Mouse (Mus musculus) heart, embryonic 16.5 days (tissue): ENCODE data around the gene Olfr967. TPM values are rescaled to one million over a fixed set of nuclear protein-coding genes. Genes with fewer than 3 reads are reported as not detected.

Experiments used
- ATAC-seq: fragments of 200-750 bp; cut with Nextera tagmentation; replicated peaks from 2 replicates; pipeline ENCODE4 v1.8.0; 2017; ENCODE audit warnings: moderate number of reproducible peaks; ENCODE audit not compliant: insufficient read depth, low FRiP score; ENCODE audit errors: extremely low read depth
- H3K27ac ChIP-seq: fragments of 300-500 bp; sonication (generic); 2 replicates; pipeline ENCODE4 v1.5.1; 2014; ENCODE audit warnings: mild to moderate bottlenecking, low read length, control low read depth, moderate library complexity
- H3K27me3 ChIP-seq: fragments of 300-500 bp; sonication (generic); 2 replicates; pipeline ENCODE4 v1.6.1; 2014; ENCODE audit warnings: low read length, mixed read lengths; ENCODE audit not compliant: control insufficient read depth, insufficient read depth
- H3K36me3 ChIP-seq: fragments of 300-500 bp; sonication (generic); 2 replicates; pipeline ENCODE4 v1.6.1; 2014; ENCODE audit not compliant: control insufficient read depth, insufficient read depth
- H3K4me1 ChIP-seq: fragments of 300-500 bp; sonication (generic); 2 replicates; pipeline ENCODE4 v1.6.1; 2014; ENCODE audit warnings: low read length, mixed read lengths; ENCODE audit not compliant: control insufficient read depth, insufficient read depth
- H3K4me2 ChIP-seq: fragments of 300-500 bp; sonication (generic); 2 replicates; pipeline ENCODE4 v1.6.1; 2014; ENCODE audit warnings: low read depth, mild to moderate bottlenecking, control low read depth, low read length
- H3K4me3 ChIP-seq: fragments of 300-500 bp; sonication (generic); 2 replicates; pipeline ENCODE4 v1.5.1; 2014; ENCODE audit warnings: mild to moderate bottlenecking, control low read depth, low read length
- H3K9ac ChIP-seq: fragments of 300-500 bp; sonication (generic); 2 replicates; pipeline ENCODE4 v1.6.1; 2014; ENCODE audit warnings: low read length, control low read depth
- H3K9me3 ChIP-seq: fragments of 300-500 bp; sonication (generic); replicated peaks from 2 replicates; pipeline ENCODE4 v1.6.1; 2016; ENCODE audit warnings: low read length; ENCODE audit not compliant: control insufficient read depth
- WGBS: fragments of 180-500 bp; shearing (Covaris S2); extraction: QIAGEN DNeasy Blood & Tissue Kit; methylation state at CpG from one replicate; pipeline ENCODE4 v1.1.7; 2014; 5-methylcytosine and 5-hydroxymethylcytosine counted together
- polyA plus RNA-seq: library from polyadenylated mRNA; unstranded; fragments of >200 nt; fragmentation: Nextera tagmentation; extraction: Ambion mirVana; gene quantifications from 2 replicates; pipeline ENCODE4 v1.2.1, GENCODE M21; 2015

The Olfr967 gene
- polyA plus RNA-seq, 1 experiment from 2014 or later = not detected

DNA sequence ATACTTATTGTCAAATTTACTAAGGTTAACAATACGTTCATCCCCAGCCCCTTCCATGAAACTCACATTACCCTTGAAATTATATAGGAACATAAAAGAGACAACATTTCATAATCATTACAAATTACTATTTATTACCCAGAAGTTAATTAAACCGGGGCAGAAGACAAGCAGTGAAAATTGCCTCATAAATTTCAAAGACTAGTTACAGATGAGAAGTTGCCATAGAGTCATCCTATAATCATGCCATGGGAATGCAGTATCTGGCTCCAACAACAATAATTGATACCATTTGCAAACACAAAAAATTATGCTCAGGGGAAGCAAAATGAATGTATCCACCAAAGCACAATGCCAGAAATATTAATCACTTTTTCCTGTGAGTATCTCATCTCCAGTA lies 44.5 kb downstream of the Olfr967 start, which contains the start of gene Olfr969:
Gene Olfr969 (plus strand): TSS at position 388 of the 400 bp plus-strand sequence.
- ATAC-seq = no peak
- H3K4me3 ChIP-seq = no peak within 1 kb of the TSS
- no peak within 1 kb of the TSS for H3K4me2 ChIP-seq
- WGBS = 63% methylated on average over 2 of the region's 2 CpGs
- H3K9ac ChIP-seq = no peak within 1 kb of the TSS
- H3K27me3 ChIP-seq = no peaks in the 10 kb centered on the region
- no peak within 1 kb of the TSS for H3K27ac ChIP-seq
- H3K9me3 ChIP-seq = no peaks in the 10 kb centered on the region
- no peaks in the 10 kb centered on the region for H3K36me3 ChIP-seq
- H3K4me1 ChIP-seq = no peaks in the 10 kb centered on the region

Other genes with a start within 250 kb of the Olfr967 start
- gene Olfr957, start 230.4 kb upstream of the Olfr967 start, polyA plus RNA-seq = not detected in 2 replicates
- gene Olfr958, start 192.2 kb upstream of the Olfr967 start, polyA plus RNA-seq = not detected in 2 replicates
- not detected in 2 replicates for gene Olfr959, start 170.7 kb upstream of the Olfr967 start, polyA plus RNA-seq
- 8.0 and 8.4 TPM in 2 replicates for gene AW551984, start 141.8 kb upstream of the Olfr967 start, polyA plus RNA-seq
- gene Olfr148, start 135.6 kb upstream of the Olfr967 start, polyA plus RNA-seq = not detected in 2 replicates
- gene Olfr960, start 124.9 kb upstream of the Olfr967 start, polyA plus RNA-seq = not detected in 2 replicates
- gene Olfr961, start 101.2 kb upstream of the Olfr967 start, polyA plus RNA-seq = not detected in 2 replicates
- not detected in 2 replicates for gene Olfr963, start 79.0 kb upstream of the Olfr967 start, polyA plus RNA-seq
- gene Olfr149, start 39.1 kb upstream of the Olfr967 start, polyA plus RNA-seq = not detected in 2 replicates
- not detected in 2 replicates for gene Olfr965, start 34.9 kb upstream of the Olfr967 start, polyA plus RNA-seq
- not detected in 2 replicates for gene Olfr150, start 15.3 kb upstream of the Olfr967 start, polyA plus RNA-seq
- gene Olfr968, start 37.0 kb downstream of the Olfr967 start, polyA plus RNA-seq = not detected in 2 replicates
- gene Olfr969, start 44.7 kb downstream of the Olfr967 start, polyA plus RNA-seq = not detected in 2 replicates
- not detected in 2 replicates for gene Olfr970, start 62.6 kb downstream of the Olfr967 start, polyA plus RNA-seq
- gene Olfr971, start 90.6 kb downstream of the Olfr967 start, polyA plus RNA-seq = not detected in 2 replicates
- gene Olfr972, start 120.2 kb downstream of the Olfr967 start, polyA plus RNA-seq = not detected in 2 replicates
- not detected in 2 replicates for gene Olfr229, start 161.1 kb downstream of the Olfr967 start, polyA plus RNA-seq
- not detected in 2 replicates for gene Olfr974, start 191.3 kb downstream of the Olfr967 start, polyA plus RNA-seq
- not detected in 2 replicates for gene Olfr975, start 205.8 kb downstream of the Olfr967 start, polyA plus RNA-seq
- not detected in 2 replicates for gene Olfr976, start 214.9 kb downstream of the Olfr967 start, polyA plus RNA-seq
- gene Olfr978, start 245.9 kb downstream of the Olfr967 start, polyA plus RNA-seq = not detected in 2 replicates